Mouse (Mus musculus) cerebellum, adult 2 months (tissue): ENCODE measurements around the gene Pgs1.

Source experiments
- CTCF ChIP-seq: fragments of 200-500 bp; IDR thresholded peaks from 2 replicates; pipeline ENCODE4 v1.5.1; 2011; ENCODE audit warnings: low read depth, mild to moderate bottlenecking, control low read depth, low read length, moderate library complexity, borderline replicate concordance; ENCODE audit not compliant: insufficient read depth
- POLR2A ChIP-seq: fragments of 200-500 bp; IDR thresholded peaks from 2 replicates; pipeline ENCODE4 v1.6.1; 2011; ENCODE audit warnings: low read length, control low read depth, borderline replicate concordance; ENCODE audit not compliant: insufficient read depth

- TF ChIP-seq CTCF, result no peak
- TF ChIP-seq POLR2A, result no peak
Observed at GRCm38 (mm10) chr11:117995661-117996060, 9.6 kb downstream of the Pgs1 start.
